Mouse (Mus musculus) embryonic facial prominence, embryonic 15.5 days (tissue): ENCODE measurements around the gene Cog3. TPM values are rescaled to one million over a fixed set of nuclear protein-coding genes. Genes with fewer than 3 reads are reported as not detected.
A peak's percentile ranks its signal among the peaks of the same experiment; 100 is the strongest.
"Not testable (repeated sequence)": the region's sequence is repeated elsewhere in the genome, so short reads cannot be mapped to it uniquely, and the experiment has no call there.

Experiments
- ATAC-seq: fragments of 200-750 bp; cut with Nextera tagmentation; 2 replicates; pipeline ENCODE4 v1.8.0; 2017; ENCODE audit warnings: low read depth, moderate TSS enrichment; ENCODE audit not compliant: insufficient number of reproducible peaks, low FRiP score, low TSS enrichment
- H3K27ac ChIP-seq: fragments of 300-500 bp; sonication (generic); replicated peaks from 2 replicates; pipeline ENCODE4 v1.5.1; 2015; ENCODE audit warnings: mild to moderate bottlenecking, inconsistent platforms
- H3K27me3 ChIP-seq: fragments of 300-500 bp; sonication (generic); 2 replicates; pipeline ENCODE4 v1.6.1; 2015; ENCODE audit warnings: inconsistent platforms
- H3K36me3 ChIP-seq: fragments of 300-500 bp; sonication (generic); 2 replicates; pipeline ENCODE4 v1.6.1; 2015; ENCODE audit warnings: mild to moderate bottlenecking, inconsistent platforms
- H3K4me1 ChIP-seq: fragments of 300-500 bp; sonication (generic); 2 replicates; pipeline ENCODE4 v1.6.1; 2015; ENCODE audit warnings: inconsistent platforms
- H3K4me2 ChIP-seq: fragments of 300-500 bp; sonication (generic); replicated peaks from 2 replicates; pipeline ENCODE4 v1.6.1; 2015; ENCODE audit warnings: mild to moderate bottlenecking, inconsistent platforms
- H3K4me3 ChIP-seq: fragments of 300-500 bp; sonication (generic); replicated peaks from 2 replicates; pipeline ENCODE4 v1.5.1; 2015; ENCODE audit warnings: mild to moderate bottlenecking, inconsistent platforms
- H3K9ac ChIP-seq: fragments of 300-500 bp; sonication (generic); 2 replicates; pipeline ENCODE4 v1.6.1; 2015; ENCODE audit warnings: inconsistent platforms
- H3K9me3 ChIP-seq: fragments of 300-500 bp; sonication (generic); replicated peaks from 2 replicates; pipeline ENCODE4 v1.6.1; 2016; ENCODE audit warnings: inconsistent platforms
- WGBS: fragments of 180-500 bp; shearing (Covaris S2); methylation state at CpG from one replicate; pipeline ENCODE4 v1.1.7; 2015; 5-methylcytosine and 5-hydroxymethylcytosine counted together
- polyA plus RNA-seq: library from polyadenylated mRNA; unstranded; fragments of >200 nt; fragmentation: Nextera tagmentation; extraction: Ambion mirVana; gene quantifications from 2 replicates; pipeline ENCODE4 v1.2.1, GENCODE M21; 2015

The Cog3 gene
- polyA plus RNA-seq, 1 experiment from 2014 or later = 20.8 TPM

- Histone ChIP-seq H3K36me3 (no peaks in the 10 kb centered on the region), H3K27ac (peak within 1 kb of the TSS; percentile 79; the same call in 1 of the 2 replicates), H3K4me2 (peak within 1 kb of the TSS; percentile 90), H3K4me3 (peak within 1 kb of the TSS; percentile 70), H3K27me3 (peaks cover 10% of the 10 kb centered on the region), H3K4me1 (0 out of 2 replicates have a peak, but pooled peaks cover 3% of the 10 kb centered on the region), H3K9me3 (no peaks in the 10 kb centered on the region), H3K9ac (peak within 1 kb of the TSS; percentile 57)
- ATAC-seq = peak; percentile 99
- 5% methylated on average over 51 of the region's 51 CpGs for WGBS
Observed at GRCm38 (mm10) chr14:75786868-75787793, 32.8 kb upstream of the Cog3 start, which contains the start of gene Slc25a30. Gene Slc25a30, minus strand, starts transcription at chr14:75787037.

GRCm38 (mm10) chr14:75786424-75786867 is 32.1 kb upstream of the Cog3 start:
- Histone ChIP-seq H3K27ac (peak overlapping the region; percentile 79; the same call in 1 of the 2 replicates), H3K27me3 (peaks cover 10% of the 10 kb centered on the region), H3K4me2 (peak overlapping the region; percentile 90), H3K4me1 (0 out of 2 replicates have a peak, but pooled peaks cover 3% of the 10 kb centered on the region), H3K9ac (peak overlapping the region; percentile 57), H3K4me3 (peak overlapping the region; percentile 70), H3K9me3 (no peaks in the 10 kb centered on the region), H3K36me3 (no peaks in the 10 kb centered on the region)
- peak; percentile 60 for ATAC-seq
- under 1% methylated on average over 31 of the region's 31 CpGs for WGBS

- WGBS = 92% methylated on average over 4 of the region's 4 CpGs
- Histone ChIP-seq H3K4me2 (no peak overlapping the region), H3K27me3 (no peaks in the 10 kb centered on the region), H3K27ac (no peak overlapping the region), H3K9ac (no peak overlapping the region), H3K9me3 (no peaks in the 10 kb centered on the region), H3K36me3 (no peaks in the 10 kb centered on the region), H3K4me1 (no peaks in the 10 kb centered on the region), H3K4me3 (no peak overlapping the region)
- no peak for ATAC-seq
Observed at GRCm38 (mm10) chr14:75779913-75780312, 25.6 kb upstream of the Cog3 start.

GRCm38 (mm10) chr14:75776637-75777036 is 22.3 kb upstream of the Cog3 start:
- Histone ChIP-seq H3K36me3 (no peaks in the 10 kb centered on the region), H3K9ac (no peak overlapping the region), H3K27me3 (no peaks in the 10 kb centered on the region), H3K4me1 (no peaks in the 10 kb centered on the region), H3K27ac (no peak overlapping the region), H3K9me3 (no peaks in the 10 kb centered on the region), H3K4me2 (no peak overlapping the region), H3K4me3 (no peak overlapping the region)
- WGBS = 88% methylated on average over 8 of the region's 8 CpGs
- ATAC-seq = no peak

GRCm38 (mm10) chr14:75773431-75773830 is 19.1 kb upstream of the Cog3 start:
- 88% methylated on average over 8 of the region's 8 CpGs for WGBS
- Histone ChIP-seq H3K4me1 (no peaks in the 10 kb centered on the region), H3K9ac (no peak overlapping the region), H3K36me3 (no peaks in the 10 kb centered on the region), H3K27me3 (no peaks in the 10 kb centered on the region), H3K9me3 (no peaks in the 10 kb centered on the region), H3K4me2 (no peak overlapping the region), H3K27ac (no peak overlapping the region), H3K4me3 (no peak overlapping the region)
- no peak for ATAC-seq

GRCm38 (mm10) chr14:75772407-75772806 is 18.1 kb upstream of the Cog3 start:
- H3K36me3 ChIP-seq, H3K4me3 ChIP-seq, H3K4me1 ChIP-seq, H3K27ac ChIP-seq, H3K9me3 ChIP-seq, H3K27me3 ChIP-seq, ATAC-seq, H3K4me2 ChIP-seq, H3K9ac ChIP-seq: not testable (repeated sequence)
- 86% methylated on average over 3 of the region's 3 CpGs for WGBS

- Histone ChIP-seq H3K4me1 (no peaks in the 10 kb centered on the region), H3K4me2 (no peak overlapping the region), H3K36me3 (no peaks in the 10 kb centered on the region), H3K27ac (no peak overlapping the region), H3K4me3 (no peak overlapping the region), H3K27me3 (no peaks in the 10 kb centered on the region), H3K9me3 (no peaks in the 10 kb centered on the region), H3K9ac (no peak overlapping the region)
- ATAC-seq = no peak
- WGBS = 88% methylated on average over 8 of the region's 8 CpGs
Observed at GRCm38 (mm10) chr14:75771101-75771501, 16.8 kb upstream of the Cog3 start.

GRCm38 (mm10) chr14:75769334-75769733 is 15.0 kb upstream of the Cog3 start:
- Histone ChIP-seq H3K27ac (no peak overlapping the region), H3K4me1 (no peaks in the 10 kb centered on the region), H3K9me3 (no peaks in the 10 kb centered on the region), H3K9ac (no peak overlapping the region), H3K4me3 (no peak overlapping the region), H3K4me2 (no peak overlapping the region), H3K36me3 (no peaks in the 10 kb centered on the region), H3K27me3 (no peaks in the 10 kb centered on the region)
- no peak for ATAC-seq
- WGBS = 88% methylated on average over 9 of the region's 9 CpGs

- no peak overlapping the region for H3K9ac ChIP-seq
- H3K36me3 ChIP-seq = no peaks in the 10 kb centered on the region
- no peaks in the 10 kb centered on the region for H3K9me3 ChIP-seq
- no peaks in the 10 kb centered on the region for H3K27me3 ChIP-seq
- H3K4me1 ChIP-seq = no peaks in the 10 kb centered on the region
- ATAC-seq = no peak
- H3K4me2 ChIP-seq = no peak overlapping the region
- no peak overlapping the region for H3K27ac ChIP-seq
- no peak overlapping the region for H3K4me3 ChIP-seq
- 5% methylated on average over 1 of the region's 1 CpGs for WGBS
Observed at GRCm38 (mm10) chr14:75768275-75768608, 13.9 kb upstream of the Cog3 start.

GRCm38 (mm10) chr14:75767492-75768274 is 13.4 kb upstream of the Cog3 start:
- H3K4me2 ChIP-seq = peak overlapping the region; percentile 37
- WGBS = 47% methylated on average over 17 of the region's 17 CpGs
- ATAC-seq = peak; percentile 71; the same call in 1 of the 2 replicates
- no peaks in the 10 kb centered on the region for H3K27me3 ChIP-seq
- H3K4me1 ChIP-seq = no peaks in the 10 kb centered on the region
- no peaks in the 10 kb centered on the region for H3K9me3 ChIP-seq
- no peaks in the 10 kb centered on the region for H3K36me3 ChIP-seq
- H3K4me3 ChIP-seq = 0 out of 2 replicates have a peak overlapping the region, but pooled peaks have one; percentile 17
- H3K27ac ChIP-seq = no peak overlapping the region
- no peak overlapping the region for H3K9ac ChIP-seq
